Mouse (Mus musculus) liver, adult 2 months (tissue): ENCODE data around the gene Prkar2b.

ENCODE experiments used
- CTCF ChIP-seq: fragments of 200-500 bp; IDR thresholded peaks from 2 replicates; pipeline ENCODE4 v1.5.1; 2011; ENCODE audit warnings: low read depth, low read length, control low read depth
- POLR2A ChIP-seq: fragments of 200-500 bp; IDR thresholded peaks from 2 replicates; pipeline ENCODE4 v1.6.1; 2011; ENCODE audit warnings: low read length, control low read depth; ENCODE audit not compliant: insufficient read depth; ENCODE audit errors: extremely low read depth

GRCm38 (mm10) chr12:31944405-31944804 is 116.7 kb downstream of the Prkar2b start:
- TF ChIP-seq POLR2A (no peak), CTCF (no peak)
